Mouse (Mus musculus) testis, adult 2 months (tissue): ENCODE measurements around the gene Spaca4.

Experiments
- CTCF ChIP-seq: fragments of 200-500 bp; IDR thresholded peaks from 2 replicates; pipeline ENCODE4 v1.5.1; 2012; ENCODE audit warnings: low read depth, mild to moderate bottlenecking, inconsistent platforms, low read length, moderate library complexity; ENCODE audit not compliant: control insufficient read depth, insufficient read depth, insufficient replicate concordance
- POLR2A ChIP-seq: fragments of 200-500 bp; IDR thresholded peaks from 2 replicates; pipeline ENCODE4 v1.6.1; 2012; ENCODE audit warnings: low read depth, mild to moderate bottlenecking, inconsistent platforms, low read length, moderate library complexity; ENCODE audit not compliant: control insufficient read depth

- no peak for TF ChIP-seq POLR2A
- no peak for TF ChIP-seq CTCF
These were observed 44.9 kb upstream of the Spaca4 start for GRCm38 (mm10) chr7:45770427-45771082.
